Mouse (Mus musculus): ENCODE measurements around the gene Plekhb2. TPM values are rescaled to one million over a fixed set of nuclear protein-coding genes. Genes with fewer than 3 reads are reported as not detected.

Gene Plekhb2
- polyA plus RNA-seq, 1 experiment from 2014 or later = 74.2 TPM

DNA sequence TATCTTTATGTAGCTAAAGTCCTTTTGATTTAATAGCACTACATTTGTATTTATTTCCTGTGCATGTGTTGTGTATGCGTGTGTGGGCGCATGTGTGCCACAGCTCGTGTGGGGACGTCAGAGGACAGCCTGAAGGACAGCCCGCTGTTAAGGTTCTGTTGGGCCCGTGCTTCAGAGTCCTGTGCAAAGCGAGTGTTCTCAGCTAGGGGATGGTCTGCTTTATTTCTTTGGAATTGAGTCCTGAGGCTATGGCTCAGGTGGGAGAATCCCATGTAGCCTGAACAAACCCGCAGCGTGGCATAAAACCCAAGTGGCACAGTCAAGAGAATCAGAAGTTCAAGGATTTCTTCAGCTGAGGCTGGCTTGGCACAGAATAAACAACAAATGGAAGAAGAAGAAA, 21.4 kb downstream of the Plekhb2 start:
- no peaks in the 10 kb centered on the region for H3K9me3 ChIP-seq
- no peak for ATAC-seq (ENCODE audit: low read depth)
- H3K27ac ChIP-seq (replicated peaks) = no peak overlapping the region
- H3K27me3 ChIP-seq = no peaks in the 10 kb centered on the region
- H3K9ac ChIP-seq = no peak overlapping the region
- H3K4me3 ChIP-seq = no peak overlapping the region
- no peaks in the 10 kb centered on the region for H3K4me1 ChIP-seq (replicated peaks)
- H3K4me2 ChIP-seq = no peak overlapping the region
- WGBS = 97% methylated on average over 9 of the region's 9 CpGs
- peaks cover 69% of the 10 kb centered on the region for H3K36me3 ChIP-seq

DNA sequence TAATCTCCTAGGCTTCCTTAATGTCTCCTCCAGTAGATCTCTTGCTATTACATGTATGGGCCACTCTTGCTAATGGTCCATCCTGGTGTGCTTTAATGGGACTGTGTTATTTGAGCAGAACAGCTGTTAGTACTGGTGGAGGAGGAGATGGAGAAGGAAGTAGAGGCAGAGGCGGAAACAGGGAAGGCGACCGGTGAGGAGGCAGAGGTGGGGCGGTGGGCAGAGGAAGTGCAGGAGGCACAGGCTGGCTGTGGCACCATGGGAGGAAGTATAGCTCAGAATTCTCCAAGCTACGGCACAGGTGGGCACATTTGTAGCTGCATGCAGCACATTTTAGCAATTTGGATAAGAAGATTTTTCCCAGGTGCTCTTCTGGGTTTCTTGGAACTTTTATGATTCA, 23.8 kb downstream of the Plekhb2 start:
- Histone ChIP-seq H3K36me3 (peaks cover 79% of the 10 kb centered on the region), H3K27ac (replicated peaks) (no peak overlapping the region), H3K4me2 (no peak overlapping the region), H3K27me3 (no peaks in the 10 kb centered on the region), H3K9ac (no peak overlapping the region), H3K4me3 (no peak overlapping the region), H3K4me1 (replicated peaks) (no peaks in the 10 kb centered on the region), H3K9me3 (no peaks in the 10 kb centered on the region)
- 87% methylated on average over 5 of the region's 5 CpGs for WGBS
- no peak for ATAC-seq (ENCODE audit: low read depth)

DNA sequence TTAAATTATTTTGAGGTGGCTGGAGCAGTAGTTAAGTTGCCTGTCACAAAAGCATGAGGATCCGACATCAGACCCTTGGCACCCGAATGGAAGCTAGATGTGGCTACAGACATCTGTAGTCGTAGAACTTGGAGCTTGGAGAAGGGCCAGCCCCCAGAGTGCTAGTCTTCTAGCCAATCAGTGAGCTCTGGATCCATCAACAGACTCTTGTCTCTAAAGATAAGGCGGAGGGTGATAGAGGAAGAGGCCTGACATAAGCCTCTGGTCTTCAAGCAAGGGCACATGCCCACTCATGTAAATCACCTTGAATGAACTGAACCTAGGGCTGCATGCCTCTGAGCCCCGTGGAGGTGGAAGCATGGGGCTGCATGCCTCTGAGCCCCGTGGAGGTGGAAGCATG, 29.8 kb downstream of the Plekhb2 start:
- no peak overlapping the region for H3K4me2 ChIP-seq
- no peak overlapping the region for H3K4me3 ChIP-seq
- peaks cover 7% of the 10 kb centered on the region; the same call in 1 of the 2 replicates for H3K9me3 ChIP-seq
- 90% methylated on average over 6 of the region's 6 CpGs for WGBS
- no peak overlapping the region for H3K27ac ChIP-seq (replicated peaks)
- H3K36me3 ChIP-seq = peaks cover 56% of the 10 kb centered on the region
- H3K4me1 ChIP-seq (replicated peaks) = no peaks in the 10 kb centered on the region
- no peak overlapping the region for H3K9ac ChIP-seq
- no peaks in the 10 kb centered on the region for H3K27me3 ChIP-seq
- ATAC-seq (ENCODE audit: low read depth) = no peak

DNA sequence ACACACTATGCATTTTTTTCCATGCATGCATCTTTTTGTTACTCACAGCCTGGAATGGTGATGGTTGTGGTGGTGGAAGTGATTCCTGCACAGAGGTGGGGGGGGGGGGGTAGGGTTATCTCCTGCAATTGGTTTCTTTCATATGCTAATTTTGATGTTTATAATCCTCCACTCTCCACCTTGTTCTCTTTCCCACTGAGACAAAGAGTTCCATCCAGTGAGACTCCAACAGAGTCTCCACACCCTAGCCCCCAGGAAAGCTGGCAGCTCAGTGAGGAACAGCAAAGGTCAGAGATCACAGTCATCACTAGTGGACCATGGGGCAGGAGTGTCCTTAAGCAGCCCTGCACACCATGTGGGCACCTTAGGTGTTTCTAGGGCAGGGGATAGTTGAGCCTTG, 34.0 kb downstream of the Plekhb2 start:
- peaks cover 19% of the 10 kb centered on the region for H3K36me3 ChIP-seq
- H3K9ac ChIP-seq = no peak overlapping the region
- H3K9me3 ChIP-seq = peaks cover 7% of the 10 kb centered on the region; the same call in 1 of the 2 replicates
- no peak for ATAC-seq (ENCODE audit: low read depth)
- H3K4me1 ChIP-seq (replicated peaks) = no peaks in the 10 kb centered on the region
- H3K4me2 ChIP-seq = no peak overlapping the region
- no peak overlapping the region for H3K27ac ChIP-seq (replicated peaks)
- no peak overlapping the region for H3K4me3 ChIP-seq
- H3K27me3 ChIP-seq = no peaks in the 10 kb centered on the region

DNA sequence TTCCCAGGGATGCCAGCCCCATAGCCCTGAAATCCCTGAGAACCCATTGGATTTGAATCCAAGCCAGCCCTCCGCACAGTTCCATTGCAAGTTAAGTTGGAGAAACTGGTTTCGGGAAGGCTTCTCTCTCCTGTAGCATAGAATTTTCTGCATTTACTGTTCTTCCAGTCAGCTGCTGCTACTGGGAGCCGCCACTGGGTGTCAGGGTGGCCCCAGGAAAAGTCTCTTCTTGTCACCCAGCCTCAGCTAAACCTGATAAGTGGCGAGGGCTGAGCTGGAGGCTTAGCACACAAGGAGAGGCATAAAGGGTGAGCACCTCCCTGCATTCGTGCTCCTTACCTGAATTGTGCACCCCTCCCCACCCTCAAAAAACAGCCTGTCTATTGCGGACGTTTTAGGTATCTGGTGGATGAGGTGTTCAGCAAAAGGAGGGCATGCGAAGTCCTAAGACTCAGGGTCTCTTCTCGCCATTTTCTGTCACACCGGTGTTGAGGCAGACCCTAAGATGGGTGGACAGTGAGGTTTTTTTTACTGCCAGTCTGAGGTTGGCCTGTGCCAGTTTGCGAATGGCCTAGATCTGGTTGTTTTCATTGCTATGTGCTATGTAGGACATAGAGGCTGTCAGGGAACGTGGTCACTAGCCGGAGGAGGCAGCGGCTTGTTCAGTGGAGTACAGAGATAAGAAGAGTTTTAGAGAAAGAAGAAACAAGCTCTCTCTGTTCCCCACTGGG, 41.9 kb downstream of the Plekhb2 start:
- no peaks in the 10 kb centered on the region for H3K4me1 ChIP-seq (replicated peaks)
- H3K4me3 ChIP-seq = no peak overlapping the region
- peak; percentile 91 for ATAC-seq (ENCODE audit: low read depth)
- H3K9me3 ChIP-seq = no peaks in the 10 kb centered on the region
- no peaks in the 10 kb centered on the region for H3K27me3 ChIP-seq
- no peaks in the 10 kb centered on the region for H3K36me3 ChIP-seq
- no peak overlapping the region for H3K27ac ChIP-seq (replicated peaks)
- 60% methylated on average over 14 of the region's 14 CpGs for WGBS
- no peak overlapping the region for H3K4me2 ChIP-seq
- H3K9ac ChIP-seq = no peak overlapping the region

DNA sequence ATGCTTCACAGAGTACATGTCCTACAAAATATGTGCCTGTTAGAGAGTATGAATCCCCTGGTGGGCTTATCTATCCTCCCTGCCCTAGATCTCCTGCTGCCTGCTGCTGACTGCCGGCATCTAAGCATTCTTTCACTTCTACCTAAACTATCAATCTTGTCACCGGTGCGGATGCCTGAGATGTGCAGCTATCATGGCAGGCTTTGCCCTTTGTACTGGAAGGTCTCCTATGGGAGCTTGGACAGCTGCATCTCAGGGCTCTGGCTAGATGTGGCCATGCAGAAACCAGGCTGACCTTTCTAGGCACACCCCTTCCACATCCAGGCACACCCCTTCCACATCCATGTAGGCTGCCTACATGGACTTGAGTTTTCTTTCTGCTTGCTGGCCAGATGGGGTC, 42.7 kb downstream of the Plekhb2 start:
- Histone ChIP-seq H3K27me3 (no peaks in the 10 kb centered on the region), H3K9me3 (no peaks in the 10 kb centered on the region), H3K27ac (replicated peaks) (no peak overlapping the region), H3K4me1 (replicated peaks) (no peaks in the 10 kb centered on the region), H3K4me3 (no peak overlapping the region), H3K36me3 (no peaks in the 10 kb centered on the region), H3K4me2 (no peak overlapping the region), H3K9ac (no peak overlapping the region)
- 65% methylated on average over 3 of the region's 3 CpGs for WGBS
- ATAC-seq (ENCODE audit: low read depth) = no peak

DNA sequence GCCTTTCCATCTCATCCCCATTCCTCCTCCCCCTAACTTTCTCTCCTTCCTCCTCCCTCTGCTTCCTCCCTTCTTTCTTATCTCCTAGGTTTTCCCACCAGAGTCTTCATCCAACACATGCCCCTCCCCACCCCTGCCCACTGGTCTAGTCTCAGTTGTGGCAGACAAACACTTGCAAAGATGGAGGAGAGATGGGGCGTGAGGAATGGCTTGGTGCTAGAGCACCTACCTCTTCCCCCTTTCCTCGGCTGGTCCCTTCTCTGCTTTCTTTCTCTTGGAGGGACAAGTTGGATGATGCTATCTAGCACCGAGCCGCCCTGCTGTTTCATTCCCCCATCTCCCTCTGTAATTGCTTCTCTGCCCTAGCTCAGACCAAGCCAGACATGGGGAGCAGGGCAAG, 43.6 kb downstream of the Plekhb2 start:
- no peak overlapping the region for H3K9ac ChIP-seq
- no peak for ATAC-seq (ENCODE audit: low read depth)

DNA sequence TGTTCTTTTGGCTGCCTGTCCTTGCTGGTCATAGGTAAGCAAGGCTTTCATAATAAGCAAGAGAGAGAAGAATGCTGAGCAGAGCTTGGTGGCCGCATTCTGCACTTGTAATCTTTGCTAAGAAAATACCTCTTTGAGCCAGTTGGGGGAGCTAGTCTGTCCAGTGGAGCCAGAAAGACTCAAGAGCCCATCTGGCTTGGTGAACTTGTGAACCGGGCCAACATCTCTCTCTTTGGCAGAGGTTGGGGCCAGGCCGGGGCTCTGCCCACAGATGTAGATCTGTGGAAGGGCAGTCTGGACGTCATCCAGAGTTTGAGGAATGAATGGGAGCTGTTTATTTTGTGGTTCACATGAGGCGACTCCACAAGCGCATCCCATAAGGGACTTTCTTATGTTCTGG, 44.1 kb downstream of the Plekhb2 start:
- WGBS = 79% methylated on average over 6 of the region's 6 CpGs
- Histone ChIP-seq H3K27me3 (no peaks in the 10 kb centered on the region), H3K4me1 (replicated peaks) (no peaks in the 10 kb centered on the region), H3K36me3 (no peaks in the 10 kb centered on the region), H3K4me2 (no peak overlapping the region), H3K9ac (no peak overlapping the region), H3K27ac (replicated peaks) (no peak overlapping the region), H3K9me3 (no peaks in the 10 kb centered on the region), H3K4me3 (no peak overlapping the region)
- ATAC-seq (ENCODE audit: low read depth) = no peak

More for the DNA sequence above, 43.6 kb downstream of the Plekhb2 start:
- no peak overlapping the region for H3K27ac ChIP-seq (replicated peaks)
- H3K36me3 ChIP-seq = no peaks in the 10 kb centered on the region
- H3K9me3 ChIP-seq = no peaks in the 10 kb centered on the region
- H3K4me1 ChIP-seq (replicated peaks) = no peaks in the 10 kb centered on the region
- H3K4me3 ChIP-seq = no peak overlapping the region
- WGBS = 92% methylated on average over 4 of the region's 4 CpGs
- H3K4me2 ChIP-seq = no peak overlapping the region
- no peaks in the 10 kb centered on the region for H3K27me3 ChIP-seq

DNA sequence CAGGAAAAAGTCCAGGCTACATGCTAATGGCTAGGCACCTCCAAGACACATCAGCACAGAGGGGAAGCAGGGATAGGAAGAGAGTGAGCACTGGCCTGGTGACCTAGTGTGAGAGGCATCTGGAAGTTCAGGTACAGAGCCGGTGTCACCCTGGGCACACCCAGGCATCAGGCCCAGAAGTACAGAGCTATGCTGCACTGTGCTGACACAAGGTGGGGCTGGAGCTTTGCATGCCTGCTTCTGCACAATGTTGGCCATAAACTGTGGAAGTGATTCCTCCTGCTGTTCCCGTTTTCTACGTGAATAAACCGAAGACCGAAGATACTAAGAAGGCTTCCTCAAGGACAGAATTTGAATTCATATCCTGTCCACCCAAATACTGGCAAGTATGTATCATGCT, 46.3 kb downstream of the Plekhb2 start:
- Histone ChIP-seq H3K9ac (no peak overlapping the region), H3K4me1 (replicated peaks) (no peaks in the 10 kb centered on the region), H3K4me3 (no peak overlapping the region), H3K9me3 (no peaks in the 10 kb centered on the region), H3K36me3 (no peaks in the 10 kb centered on the region), H3K27ac (replicated peaks) (no peak overlapping the region), H3K27me3 (no peaks in the 10 kb centered on the region), H3K4me2 (no peak overlapping the region)
- ATAC-seq (ENCODE audit: low read depth) = no peak
- 85% methylated on average over 5 of the region's 5 CpGs for WGBS

DNA sequence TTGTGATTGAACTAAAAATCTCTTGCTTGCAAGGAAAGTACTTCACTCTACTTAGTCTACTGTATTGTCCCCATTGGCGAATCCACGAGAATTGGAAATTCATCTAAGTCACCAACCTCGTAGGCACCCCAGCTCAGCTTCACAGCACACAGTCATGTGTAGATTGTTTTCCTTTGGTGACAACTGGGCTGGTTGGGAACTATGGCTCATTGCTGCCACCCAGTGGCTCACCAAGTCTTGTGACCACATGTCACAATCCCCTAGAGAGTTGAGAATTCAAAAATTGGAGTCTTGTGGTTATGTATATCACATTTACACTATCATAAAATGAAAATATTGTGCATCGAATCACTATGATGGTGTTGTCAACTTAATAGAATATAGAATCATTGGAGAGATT, 47.1 kb downstream of the Plekhb2 start:
- 56% methylated on average over 4 of the region's 4 CpGs for WGBS

DNA sequence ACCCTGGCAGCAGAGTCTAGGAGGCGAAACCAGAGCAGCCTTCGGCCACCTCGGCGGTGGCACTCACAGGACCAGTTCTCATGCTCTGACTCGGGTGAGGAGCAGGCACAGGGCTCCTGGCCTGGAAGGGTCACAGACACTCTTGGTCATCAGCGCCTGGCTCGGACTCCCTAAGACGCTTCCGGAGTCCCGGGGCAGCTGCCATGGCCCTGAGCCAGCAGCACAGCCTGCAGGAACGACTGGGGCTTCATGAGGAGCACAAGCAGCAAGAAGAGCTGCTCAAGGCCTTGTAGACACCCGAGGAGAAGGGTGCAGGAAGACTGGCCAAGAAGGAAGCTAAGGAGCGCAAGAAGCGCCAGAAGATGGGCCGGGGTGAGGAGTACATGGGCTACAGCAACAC, 78.9 kb downstream of the Plekhb2 start:
- H3K36me3 ChIP-seq = no peaks in the 10 kb centered on the region
- H3K9ac ChIP-seq = no peak overlapping the region
- no peaks in the 10 kb centered on the region for H3K4me1 ChIP-seq (replicated peaks)
- H3K9me3 ChIP-seq = peaks cover 18% of the 10 kb centered on the region
- no peak overlapping the region for H3K4me3 ChIP-seq
- no peak overlapping the region for H3K27ac ChIP-seq (replicated peaks)
- WGBS = 90% methylated on average over 15 of the region's 15 CpGs
- H3K27me3 ChIP-seq = no peaks in the 10 kb centered on the region
- H3K4me2 ChIP-seq = no peak overlapping the region
- no peak for ATAC-seq (ENCODE audit: low read depth)

More for the DNA sequence above, 47.1 kb downstream of the Plekhb2 start:
- H3K36me3 ChIP-seq = no peaks in the 10 kb centered on the region
- H3K4me3 ChIP-seq = no peak overlapping the region
- no peaks in the 10 kb centered on the region for H3K4me1 ChIP-seq (replicated peaks)
- no peaks in the 10 kb centered on the region for H3K9me3 ChIP-seq
- no peak overlapping the region for H3K27ac ChIP-seq (replicated peaks)
- ATAC-seq (ENCODE audit: low read depth) = no peak
- no peak overlapping the region for H3K4me2 ChIP-seq
- H3K27me3 ChIP-seq = no peaks in the 10 kb centered on the region
- no peak overlapping the region for H3K9ac ChIP-seq
